Mouse (Mus musculus): ENCODE measurements around the gene Rsl24d1. TPM values are rescaled to one million over a fixed set of nuclear protein-coding genes. Genes with fewer than 3 reads are reported as not detected.

The Rsl24d1 gene
- total RNA-seq, 4 experiments from 2014 or later: 36.7 to 45.4 (median 41.7) TPM

Other genes with a start within 250 kb of the Rsl24d1 start
- gene Pygo1, start 187.8 kb upstream of the Rsl24d1 start, total RNA-seq (2022): 10 to 100 TPM; 11.8 to 15.5 (median 14.5) TPM
- gene Dyx1c1, start 154.6 kb upstream of the Rsl24d1 start, total RNA-seq (2022): 1 to 10 TPM in 2 of 4 experiments, under 1 TPM in 2; 0.75 to 1.4 (median 1.1) TPM
- not detected for gene Gm44503, start 154.6 kb upstream of the Rsl24d1 start, total RNA-seq (2022)
- gene Ccpg1os, start 128.0 kb upstream of the Rsl24d1 start, total RNA-seq (2022): 10 to 100 TPM; 11.2 to 15.6 (median 11.9) TPM
- 100 to 1,000 TPM in 1 of 4 experiments, 10 to 100 TPM in 3; 78.5 to 101 (median 82.0) TPM for gene Ccpg1, start 128.0 kb upstream of the Rsl24d1 start, total RNA-seq (2022)
- 1 to 10 TPM; 3.7 to 4.6 (median 4.2) TPM for gene Pigb, start 73.0 kb upstream of the Rsl24d1 start, total RNA-seq (2022)
- 1 to 10 TPM in 3 of 4 experiments, under 1 TPM in 1; 0.46 to 2.0 (median 1.3) TPM for gene Rab27a, start 68.6 kb upstream of the Rsl24d1 start, total RNA-seq (2022)
- not detected for gene Khdc3, start 11.6 kb upstream of the Rsl24d1 start, total RNA-seq (2022)
- not detected for gene Gm20509, start 11.0 kb upstream of the Rsl24d1 start, total RNA-seq (2022)

Measured in gastrocnemius, adult 8-10 months (tissue).